Mouse (Mus musculus) liver, embryonic 11.5 days (tissue): ENCODE results near the gene Palld. TPM values are rescaled to one million over a fixed set of nuclear protein-coding genes. Genes with fewer than 3 reads are reported as not detected.

Source experiments
- ATAC-seq: fragments of 200-750 bp; cut with Nextera tagmentation; replicated peaks from 2 replicates; pipeline ENCODE4 v1.8.0; 2017; ENCODE audit warnings: moderate number of reproducible peaks, mild to moderate bottlenecking, moderate TSS enrichment, moderate library complexity; ENCODE audit not compliant: low FRiP score
- DNase-seq: peaks from one replicate; pipeline ENCODE4 v3.0.0-alpha.2; 2017; ENCODE audit warnings: low spot score
- H3K27ac ChIP-seq: fragments of 300-500 bp; sonication (generic); 2 replicates; pipeline ENCODE4 v1.5.1; 2014; ENCODE audit warnings: mild to moderate bottlenecking, low read depth, low read length, control low read depth
- H3K27me3 ChIP-seq: fragments of 300-500 bp; sonication (generic); replicated peaks from 2 replicates; pipeline ENCODE4 v1.6.1; 2014; ENCODE audit warnings: low read length, mixed read lengths; ENCODE audit not compliant: control insufficient read depth, insufficient read depth
- H3K36me3 ChIP-seq: fragments of 300-500 bp; sonication (generic); 2 replicates; pipeline ENCODE4 v1.6.1; 2014; ENCODE audit warnings: mild to moderate bottlenecking, low read length, moderate library complexity, mixed read lengths; ENCODE audit not compliant: control insufficient read depth, insufficient read depth
- H3K4me1 ChIP-seq: fragments of 300-500 bp; sonication (generic); replicated peaks from 2 replicates; pipeline ENCODE4 v1.6.1; 2014; ENCODE audit warnings: low read length, mixed read lengths; ENCODE audit not compliant: control insufficient read depth, insufficient read depth
- H3K4me2 ChIP-seq: fragments of 300-500 bp; sonication (generic); 2 replicates; pipeline ENCODE4 v1.6.1; 2014; ENCODE audit warnings: mild to moderate bottlenecking, control low read depth, moderate library complexity
- H3K4me3 ChIP-seq: fragments of 300-500 bp; sonication (generic); 2 replicates; pipeline ENCODE4 v1.5.1; 2014; ENCODE audit warnings: low read depth, low read length, control low read depth
- H3K9ac ChIP-seq: fragments of 300-500 bp; sonication (generic); 2 replicates; pipeline ENCODE4 v1.6.1; 2014; ENCODE audit warnings: low read depth, low read length, control low read depth
- H3K9me3 ChIP-seq: fragments of 300-500 bp; sonication (generic); 2 replicates; pipeline ENCODE4 v1.6.1; 2016; ENCODE audit warnings: low read length, inconsistent platforms, mixed read lengths; ENCODE audit not compliant: control insufficient read depth
- WGBS: fragments of 180-500 bp; shearing (Covaris S2); extraction: QIAGEN DNeasy Blood & Tissue Kit; methylation state at CpG from one replicate; pipeline ENCODE4 v1.1.7; 2014; 5-methylcytosine and 5-hydroxymethylcytosine counted together
- polyA plus RNA-seq: library from polyadenylated mRNA; unstranded; fragments of >200 nt; fragmentation: Nextera tagmentation; extraction: Ambion mirVana; gene quantifications from 2 replicates; pipeline ENCODE4 v1.2.1, GENCODE M21; 2014

Palld gene
- polyA plus RNA-seq, 1 experiment from 2014 or later = 22.9 TPM

DNA sequence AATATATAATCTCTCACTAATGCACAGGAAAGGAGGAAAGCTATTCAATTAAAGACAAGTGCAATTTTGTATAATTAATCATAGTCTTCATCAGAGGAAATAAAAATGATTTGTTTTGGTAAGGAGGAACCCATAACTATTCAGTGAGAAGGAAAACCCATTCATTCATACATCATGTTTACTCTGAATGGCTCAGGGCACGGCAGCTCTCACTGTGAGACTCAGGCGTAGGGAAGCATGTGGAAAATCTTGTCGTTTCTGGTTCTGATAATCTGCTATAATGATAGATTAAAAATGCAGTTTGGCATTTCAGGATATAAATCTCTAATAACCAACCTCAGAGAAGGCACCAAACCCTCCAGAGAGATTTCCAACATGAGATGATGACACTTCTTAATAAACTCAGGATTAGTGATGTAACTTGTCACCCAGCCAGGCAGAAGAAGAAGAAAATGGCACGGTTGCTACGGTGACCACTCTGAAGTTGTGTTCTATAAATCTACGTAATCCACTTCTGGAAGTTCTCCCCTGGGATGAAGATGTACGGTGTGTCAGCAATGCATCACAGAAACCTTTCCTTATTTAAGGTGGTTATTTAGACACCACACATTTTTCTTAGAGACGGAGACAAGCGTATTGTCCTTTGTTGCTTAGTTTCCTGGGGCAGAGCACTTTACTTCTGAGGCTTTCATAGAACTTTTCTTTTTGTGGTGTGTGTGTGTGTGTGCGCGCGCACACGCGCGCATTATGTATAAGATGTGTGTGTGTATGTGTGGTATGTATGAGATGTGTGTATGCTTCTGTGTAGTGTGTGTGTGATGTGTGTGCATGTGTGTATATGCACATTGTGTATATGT lies 435.6 kb downstream of the Palld start:
- H3K36me3 ChIP-seq = no peaks in the 10 kb centered on the region
- H3K4me1 ChIP-seq = no peaks in the 10 kb centered on the region
- no peak overlapping the region for H3K4me3 ChIP-seq
- H3K27ac ChIP-seq = no peak overlapping the region
- 88% methylated on average over 15 of the region's 15 CpGs for WGBS
- no peaks in the 10 kb centered on the region for H3K27me3 ChIP-seq
- no peaks in the 10 kb centered on the region for H3K9me3 ChIP-seq
- H3K9ac ChIP-seq = no peak overlapping the region
- DNase-seq (no peak), ATAC-seq (no peak)
- H3K4me2 ChIP-seq = no peak overlapping the region

DNA sequence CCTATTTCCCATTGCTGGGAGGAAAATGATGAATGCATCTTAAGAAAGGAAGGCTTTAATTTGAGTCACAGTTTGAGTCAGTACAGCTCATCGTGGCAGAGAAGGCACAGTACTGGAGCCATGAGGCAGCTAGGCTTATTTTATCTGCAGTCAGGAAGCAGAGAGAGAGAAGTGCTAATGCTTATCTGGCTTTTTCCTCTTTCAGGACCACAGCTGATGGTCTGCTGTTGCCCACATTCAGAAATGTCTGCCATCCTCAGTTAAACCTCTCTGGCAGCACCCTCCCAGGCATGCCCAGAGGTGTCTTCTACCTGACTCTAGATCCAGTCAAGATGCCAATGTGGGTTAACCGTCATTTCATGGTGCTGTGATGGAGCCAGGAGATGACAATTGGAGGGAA lies 438.1 kb downstream of the Palld start:
- no peak overlapping the region for H3K9ac ChIP-seq
- 48% methylated on average over 2 of the region's 2 CpGs for WGBS
- H3K4me3 ChIP-seq = no peak overlapping the region
- H3K36me3 ChIP-seq = no peaks in the 10 kb centered on the region
- no peak for ATAC-seq
- no peaks in the 10 kb centered on the region for H3K4me1 ChIP-seq
- DNase-seq = no peak
- no peak overlapping the region for H3K27ac ChIP-seq
- no peaks in the 10 kb centered on the region for H3K9me3 ChIP-seq
- no peak overlapping the region for H3K4me2 ChIP-seq
- no peaks in the 10 kb centered on the region for H3K27me3 ChIP-seq

DNA sequence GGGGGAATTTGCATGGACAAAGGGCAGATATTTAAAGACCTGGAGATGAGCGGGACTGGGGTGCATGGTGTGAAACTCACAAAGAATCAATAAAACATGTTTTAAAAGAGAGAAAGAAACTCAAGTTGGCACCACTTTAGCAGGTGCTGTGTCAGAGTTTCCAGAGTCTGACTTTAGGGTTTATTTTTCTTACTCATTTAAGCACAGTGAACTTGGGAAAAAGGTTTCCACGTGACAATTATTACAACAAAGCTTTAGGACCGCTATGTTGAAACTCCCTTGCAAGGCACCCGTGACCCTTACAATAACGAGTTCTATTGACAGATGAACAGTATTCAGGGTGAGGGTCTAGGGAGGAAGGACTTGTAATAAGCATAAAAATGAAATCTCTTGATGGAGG lies 440.3 kb downstream of the Palld start:
- 82% methylated on average over 5 of the region's 5 CpGs for WGBS
- Histone ChIP-seq H3K4me1 (no peaks in the 10 kb centered on the region), H3K9me3 (no peaks in the 10 kb centered on the region), H3K4me2 (no peak overlapping the region), H3K36me3 (no peaks in the 10 kb centered on the region), H3K27me3 (no peaks in the 10 kb centered on the region), H3K27ac (no peak overlapping the region), H3K4me3 (no peak overlapping the region), H3K9ac (no peak overlapping the region)
- DNase-seq = no peak
- ATAC-seq = no peak

Other genes with a start within 250 kb of the Palld start
- gene Ddx60, start 25.4 kb upstream of the Palld start, polyA plus RNA-seq = 0.63 and 0.69 TPM in 2 replicates
- gene Anxa10, start 220.5 kb upstream of the Palld start, polyA plus RNA-seq = not detected in 2 replicates